Mouse (Mus musculus) MEL (cell line): ENCODE data around the gene Ddx19b. TPM values are rescaled to one million over a fixed set of nuclear protein-coding genes. Genes with fewer than 3 reads are reported as not detected.

ENCODE experiments used
- DNase-seq: peaks from one replicate; pipeline ENCODE4 v3.0.0; 2011; ENCODE audit warnings: low read depth, low spot score
- H3K27ac ChIP-seq: 2 replicates; pipeline ENCODE4 v1.5.1; 2012; ENCODE audit warnings: low read depth, mild to moderate bottlenecking, control low read depth, low read length, moderate library complexity; ENCODE audit not compliant: control insufficient read depth
- H3K27me3 ChIP-seq, 2 experiments: fragments of 150-350 bp in 1 of 2; sonication (generic) in 1 of 2; 2 replicates each; pipeline ENCODE4 v1.6.1; 2012; ENCODE audit warnings: low read length in 2 of 2, mild to moderate bottlenecking in 2 of 2, improper control_type of control experiment in 1 of 2, moderate library complexity in 1 of 2; ENCODE audit not compliant: insufficient read depth in 2 of 2, control insufficient read depth in 1 of 2
- H3K36me3 ChIP-seq, 2 experiments: 2 replicates each; pipeline ENCODE4 v1.6.1; 2012 to 2014; ENCODE audit warnings: low read length in 2 of 2, improper control_type of control experiment in 1 of 2, inconsistent platforms in 1 of 2, mild to moderate bottlenecking in 1 of 2; ENCODE audit not compliant: insufficient read depth in 2 of 2, control insufficient read depth in 1 of 2
- H3K4me1 ChIP-seq, 2 experiments: fragments of 150-350 bp in 1 of 2; sonication (generic) in 1 of 2; 2 replicates each; pipeline ENCODE4 v1.6.1; 2012; ENCODE audit warnings: low read length in 2 of 2, improper control_type of control experiment in 1 of 2, mild to moderate bottlenecking in 1 of 2; ENCODE audit not compliant: insufficient read depth in 2 of 2, control insufficient read depth in 1 of 2
- H3K4me3 ChIP-seq, 2 experiments: fragments of 150-350 bp in 1 of 2; sonication (generic) in 1 of 2; 2 replicates each; pipeline ENCODE4 v1.5.1; 2012; ENCODE audit warnings: low read depth in 2 of 2, low read length in 2 of 2, mild to moderate bottlenecking in 2 of 2, moderate library complexity in 2 of 2, control low read depth in 1 of 2, improper control_type of control experiment in 1 of 2; ENCODE audit not compliant: control insufficient read depth in 1 of 2, insufficient read depth in 1 of 2
- H3K79me2 ChIP-seq: 2 replicates; pipeline ENCODE4 v1.6.1; 2012; ENCODE audit warnings: mild to moderate bottlenecking, low read length, moderate library complexity; ENCODE audit not compliant: control insufficient read depth, poor library complexity, insufficient read depth
- H3K9ac ChIP-seq: 2 replicates; pipeline ENCODE4 v1.6.1; 2012; ENCODE audit warnings: low read depth, mild to moderate bottlenecking, control low read depth, low read length, moderate library complexity; ENCODE audit not compliant: control insufficient read depth, poor library complexity, severe bottlenecking
- H3K9me3 ChIP-seq: fragments of 150-350 bp; sonication (generic); replicated peaks from 2 replicates; pipeline ENCODE4 v1.6.1; 2012; ENCODE audit warnings: mild to moderate bottlenecking, low read length, improper control_type of control experiment, moderate library complexity; ENCODE audit not compliant: insufficient read depth
- CHD1 ChIP-seq: IDR thresholded peaks from 2 replicates; pipeline ENCODE4 v1.6.1; 2012; ENCODE audit warnings: low read depth, mild to moderate bottlenecking, inconsistent platforms, low read length, improper control_type of control experiment
- CHD2 ChIP-seq: IDR thresholded peaks from 2 replicates; pipeline ENCODE4 v1.6.1; 2011; ENCODE audit warnings: low read length, improper control_type of control experiment
- ELF1 ChIP-seq: IDR thresholded peaks from 2 replicates; pipeline ENCODE4 v1.6.1; 2014; ENCODE audit warnings: low read depth, mild to moderate bottlenecking, inconsistent platforms, low read length, improper control_type of control experiment, moderate library complexity
- EP300 ChIP-seq, 2 experiments: IDR thresholded peaks; 2 replicates each; pipeline ENCODE4 v1.6.1; 2011; ENCODE audit warnings: improper control_type of control experiment in 2 of 2, low read length in 2 of 2, low read depth in 1 of 2, mild to moderate bottlenecking in 1 of 2
- KAT2A ChIP-seq: conservative IDR thresholded peaks from 2 replicates; pipeline ENCODE4 v1.6.1; 2012; ENCODE audit warnings: low read depth, low read length, improper control_type of control experiment, inconsistent platforms
- MAFK ChIP-seq: IDR thresholded peaks from 2 replicates; pipeline ENCODE4 v1.6.1; 2011; ENCODE audit warnings: low read depth, mild to moderate bottlenecking, low read length, improper control_type of control experiment, borderline replicate concordance
- MAX ChIP-seq: IDR thresholded peaks from 2 replicates; pipeline ENCODE4 v1.6.1; 2011; ENCODE audit warnings: low read length, improper control_type of control experiment
- MXI1 ChIP-seq: IDR thresholded peaks from 2 replicates; pipeline ENCODE4 v1.6.1; 2011; ENCODE audit warnings: mild to moderate bottlenecking, low read depth, low read length, improper control_type of control experiment
- POLR2A ChIP-seq, 2 experiments: IDR thresholded peaks; 2 replicates each; pipeline ENCODE4 v1.6.1; 2011 to 2012; ENCODE audit warnings: low read length in 2 of 2, mild to moderate bottlenecking in 2 of 2, control low read depth in 1 of 2, improper control_type of control experiment in 1 of 2, low read depth in 1 of 2, moderate library complexity in 1 of 2; ENCODE audit not compliant: control insufficient read depth in 1 of 2, insufficient read depth in 1 of 2, poor library complexity in 1 of 2
- POLR2AphosphoS2 ChIP-seq: IDR thresholded peaks from 2 replicates; pipeline ENCODE4 v1.6.1; 2011; ENCODE audit warnings: low read length, improper control_type of control experiment
- RCOR1 ChIP-seq: IDR thresholded peaks from 2 replicates; pipeline ENCODE4 v1.6.1; 2012; ENCODE audit warnings: low read depth, mild to moderate bottlenecking, inconsistent platforms, low read length, improper control_type of control experiment
- SMC3 ChIP-seq: IDR thresholded peaks from 2 replicates; pipeline ENCODE4 v1.6.1; 2011; ENCODE audit warnings: low read depth, low read length, improper control_type of control experiment
- TBP ChIP-seq: IDR thresholded peaks from 2 replicates; pipeline ENCODE4 v1.8.0; 2011; ENCODE audit warnings: low read depth, low read length, improper control_type of control experiment
- TCF12 ChIP-seq: IDR thresholded peaks from 2 replicates; pipeline ENCODE4 v1.6.1; 2014; ENCODE audit warnings: low read depth, mild to moderate bottlenecking, inconsistent platforms, low read length, improper control_type of control experiment, moderate library complexity
- USF2 ChIP-seq, 2 experiments: IDR thresholded peaks; 2 replicates each; pipeline ENCODE4 v1.6.1; 2011 to 2012; ENCODE audit warnings: improper control_type of control experiment in 2 of 2, low read length in 2 of 2, borderline replicate concordance in 1 of 2, inconsistent platforms in 1 of 2, low read depth in 1 of 2, mild to moderate bottlenecking in 1 of 2; ENCODE audit not compliant: insufficient read depth in 1 of 2
- ZKSCAN1 ChIP-seq: IDR thresholded peaks from 2 replicates; pipeline ENCODE4 v1.6.1; 2012; ENCODE audit warnings: low read depth, mild to moderate bottlenecking, inconsistent platforms, low read length, improper control_type of control experiment, moderate library complexity
- ZNF384 ChIP-seq: IDR thresholded peaks from 2 replicates; pipeline ENCODE4 v1.6.1; 2012; ENCODE audit warnings: low read depth, mild to moderate bottlenecking, inconsistent platforms, low read length, improper control_type of control experiment
- polyA plus RNA-seq, 2 experiments: library from polyadenylated mRNA; stranded (reverse) in 1 of 2; unstranded in 1 of 2; fragments of >175 nt in 1 of 2; fragments of >200 nt in 1 of 2; gene quantifications; 2 replicates each; pipeline versions ENCODE4 v1.2.1 to v1.2.4; 2012; ENCODE audit warnings: low replicate concordance in 2 of 2, low read depth in 1 of 2; ENCODE audit not compliant: insufficient read length in 2 of 2, insufficient read depth in 1 of 2, missing spikeins in 1 of 2
- total RNA-seq: library from RNA; depleted of rRNA; stranded (reverse); fragments of 300-350 nt; gene quantifications from 2 replicates; pipeline ENCODE4 v1.2.3, GENCODE M21; 2012

Gene Ddx19b
- total and polyA plus RNA-seq, 3 experiments = 18.1 to 112 (median 18.6) TPM

DNA sequence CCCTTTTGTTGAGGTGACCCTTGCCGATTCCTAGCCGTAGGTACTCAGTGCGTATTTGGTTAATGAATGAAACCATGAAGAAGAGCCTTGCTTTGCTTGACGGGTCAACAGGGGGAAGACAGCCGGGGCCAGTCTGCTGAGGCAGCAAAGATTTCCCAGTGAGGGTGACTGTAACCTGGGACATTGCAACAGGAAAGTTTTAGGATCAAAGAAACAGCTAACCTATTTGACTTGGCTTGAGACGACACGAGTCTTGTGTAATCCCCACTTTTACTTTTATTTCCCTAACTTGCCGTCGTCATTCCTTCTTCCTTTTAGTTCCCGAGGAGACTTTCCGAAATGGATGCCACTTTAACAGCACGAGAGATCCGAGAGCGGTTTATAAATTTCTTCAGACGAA lies 5.0 kb upstream of the Ddx19b start:
- DNase-seq = no peak
- Histone ChIP-seq H3K4me1 (peaks cover 5 to 19% of the 10 kb centered on the region in 2 experiments), H3K27me3 (no peaks in the 10 kb centered on the region), H3K9ac (no peak overlapping the region), H3K27ac (no peak overlapping the region), H3K4me3 (no peak overlapping the region), H3K9me3 (no peaks in the 10 kb centered on the region), H3K79me2 (peaks cover 49% of the 10 kb centered on the region), H3K36me3 (peaks cover 22 to 37% of the 10 kb centered on the region in 2 experiments)
- TF ChIP-seq CHD1 = no peak
- no peak; the same call in 1 of the 2 replicates for TF ChIP-seq POLR2AphosphoS2
- no peak for TF ChIP-seq MXI1
- no peak for TF ChIP-seq TBP
- TF ChIP-seq CHD2 = no peak
- TF ChIP-seq SMC3 = no peak
- no peak for TF ChIP-seq ZKSCAN1
- TF ChIP-seq TCF12 = no peak
- TF ChIP-seq POLR2A (IDR thresholded peaks at IDR 0.05; ENCODE audit: control insufficient read depth in 1 of 2, insufficient read depth in 1 of 2, low read depth in 1 of 2, low read length in 2 of 2, poor library complexity in 1 of 2) = no peak
- no peak for TF ChIP-seq USF2 (IDR thresholded peaks at IDR 0.05; ENCODE audit: borderline replicate concordance in 1 of 2, insufficient read depth in 1 of 2, low read depth in 1 of 2, low read length in 2 of 2)
- TF ChIP-seq RCOR1 = no peak

DNA sequence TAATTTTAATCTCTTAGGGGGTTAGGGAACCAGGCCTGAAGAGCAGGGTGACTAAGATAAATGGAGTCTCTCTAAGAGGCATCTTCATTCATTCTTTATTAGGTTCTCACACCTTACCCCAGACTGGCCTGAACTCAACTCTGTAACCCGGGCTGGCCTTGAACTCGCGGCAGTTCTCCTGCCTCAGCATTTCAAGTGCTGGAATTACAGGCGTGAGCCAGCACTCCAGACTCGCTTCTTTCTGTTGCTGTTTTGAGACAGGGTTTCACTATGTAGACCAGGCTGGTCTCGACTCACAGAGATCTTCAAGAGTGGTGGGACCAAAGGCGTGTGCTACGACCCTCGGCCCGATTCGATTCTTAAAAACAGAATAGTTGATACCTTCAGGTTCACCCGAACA lies 2.7 kb upstream of the Ddx19b start:
- TF ChIP-seq ELF1 (no peak), EP300 (IDR thresholded peaks at IDR 0.05; ENCODE audit: low read depth in 1 of 2, low read length in 2 of 2) (no peak), MAX (peak; percentile 49; the same call in 1 of the 2 replicates), KAT2A (no peak), ZNF384 (no peak), MAFK (0 out of 2 replicates have a peak, but pooled peaks have one; percentile 35), TBP (peak; percentile 49; the same call in 1 of the 2 replicates), MXI1 (peak; percentile 22; the same call in 1 of the 2 replicates), SMC3 (no peak), CHD1 (0 out of 2 replicates have a peak, but pooled peaks have one; percentile 78)
- peak; percentile 75 for DNase-seq

More for the DNA sequence above, 2.7 kb upstream of the Ddx19b start:
- Histone ChIP-seq H3K27me3 (no peaks in the 10 kb centered on the region), H3K4me1 (peaks cover 5 to 27% of the 10 kb centered on the region in 2 experiments), H3K27ac (peak overlapping the region; percentile 93), H3K9me3 (no peaks in the 10 kb centered on the region), H3K79me2 (peaks cover 49% of the 10 kb centered on the region), H3K9ac (peak overlapping the region; percentile 94), H3K36me3 (peaks cover 19 to 31% of the 10 kb centered on the region in 2 experiments), H3K4me3 (peak overlapping the region; percentile 89 to 96)
